Mouse (Mus musculus) kidney, postnatal 10 days (tissue): ENCODE data around the gene Chchd2.

Experiments
- DNase-seq: peaks from one replicate; pipeline ENCODE4 v3.0.0; 2021; ENCODE audit warnings: mixed read lengths

Chchd2 gene

DNA sequence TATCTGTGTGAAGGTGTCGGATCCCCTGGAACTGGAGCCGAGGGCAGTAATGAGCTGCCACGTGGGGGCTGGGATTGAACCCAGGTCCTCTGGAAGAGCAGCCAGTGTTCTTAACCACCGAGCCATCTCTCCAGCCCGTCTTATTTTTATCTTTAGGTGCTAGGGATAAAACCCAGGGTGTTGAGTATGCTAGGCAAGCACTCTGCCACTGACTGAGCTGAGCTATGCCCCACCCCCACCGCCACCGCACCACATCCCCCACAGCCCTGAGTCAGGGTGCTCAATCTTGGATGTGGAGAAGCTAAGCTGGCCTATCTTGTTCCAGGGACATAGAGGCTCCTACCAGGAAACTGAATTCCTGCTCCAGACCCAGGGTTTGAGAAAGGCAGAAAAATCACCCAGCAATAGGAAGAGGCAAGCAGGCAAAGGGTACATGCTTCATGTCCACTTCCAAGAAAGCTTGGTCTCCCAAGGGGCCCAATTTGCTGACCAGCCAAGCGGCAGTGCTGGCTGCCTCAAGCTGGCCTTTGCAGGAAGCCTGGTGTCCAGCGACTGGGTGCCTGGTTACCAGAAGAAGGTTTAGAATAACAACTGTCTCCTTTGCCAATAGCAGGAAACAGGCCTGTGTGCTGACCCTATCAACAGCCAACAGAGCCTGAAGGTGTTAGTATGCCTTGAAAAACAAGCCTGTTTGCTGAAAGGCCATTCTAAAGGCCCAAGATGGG is 9.4 kb downstream of the Chchd2 start:
- peak; percentile 24 for DNase-seq

DNA sequence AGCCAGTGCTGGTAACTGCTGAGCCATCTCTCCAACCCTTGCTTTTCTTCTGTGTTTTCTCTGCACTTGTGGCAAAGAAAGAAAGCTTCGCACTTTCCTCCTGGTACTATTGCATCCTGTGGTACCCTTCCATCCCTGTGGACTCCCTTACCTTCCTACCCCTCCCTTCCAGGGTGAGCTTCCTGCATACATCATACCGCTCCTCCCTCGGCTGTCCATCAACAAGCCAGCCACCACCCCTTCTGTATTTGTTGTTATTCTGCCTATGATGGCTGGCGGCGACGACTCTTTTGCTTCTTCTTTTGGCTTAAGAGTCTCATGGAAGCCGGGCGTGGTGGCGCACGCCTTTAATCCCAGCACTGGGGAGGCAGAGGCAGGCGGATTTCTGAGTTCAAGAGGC is 12.2 kb downstream of the Chchd2 start:
- no peak for DNase-seq

DNA sequence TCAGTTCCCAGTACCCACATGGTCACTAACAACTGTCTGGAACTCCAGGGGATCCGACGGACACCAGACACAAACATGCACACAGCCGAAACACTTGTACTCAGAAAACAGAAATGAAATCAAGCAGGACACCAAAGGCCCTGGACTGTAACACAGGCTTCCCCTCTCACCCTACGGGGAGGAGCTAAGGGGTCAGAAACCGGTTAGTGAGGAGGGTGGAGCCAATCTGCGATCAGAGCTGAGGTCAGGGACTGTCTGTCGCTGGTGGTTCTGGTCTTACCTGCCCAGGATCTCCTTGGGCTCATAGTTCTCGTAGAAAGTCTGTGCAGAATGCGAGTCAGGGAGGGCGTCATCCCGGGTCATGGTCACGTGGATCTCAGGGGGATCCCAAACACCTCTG is 13.3 kb downstream of the Chchd2 start:
- no peak for DNase-seq

DNA sequence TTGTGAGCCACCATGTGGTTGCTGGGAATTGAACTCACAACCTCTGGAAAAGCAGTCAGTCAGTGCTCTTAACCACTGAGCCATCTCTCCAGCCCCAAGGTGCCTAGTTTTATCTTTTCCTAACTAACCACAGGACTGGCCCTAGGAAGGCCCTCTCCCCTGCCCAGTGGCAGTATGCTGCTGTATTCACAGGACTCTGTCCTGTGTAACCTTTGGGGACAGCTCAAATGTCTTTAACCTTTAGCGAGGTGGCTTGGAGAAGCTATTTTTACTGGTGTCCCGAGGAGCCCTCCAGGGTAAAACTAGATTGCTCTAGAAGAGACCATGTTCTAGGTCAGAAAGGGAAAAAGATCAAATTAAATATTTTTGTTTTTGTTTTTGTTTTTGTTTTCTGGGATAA is 16.0 kb downstream of the Chchd2 start:
- no peak for DNase-seq

DNA sequence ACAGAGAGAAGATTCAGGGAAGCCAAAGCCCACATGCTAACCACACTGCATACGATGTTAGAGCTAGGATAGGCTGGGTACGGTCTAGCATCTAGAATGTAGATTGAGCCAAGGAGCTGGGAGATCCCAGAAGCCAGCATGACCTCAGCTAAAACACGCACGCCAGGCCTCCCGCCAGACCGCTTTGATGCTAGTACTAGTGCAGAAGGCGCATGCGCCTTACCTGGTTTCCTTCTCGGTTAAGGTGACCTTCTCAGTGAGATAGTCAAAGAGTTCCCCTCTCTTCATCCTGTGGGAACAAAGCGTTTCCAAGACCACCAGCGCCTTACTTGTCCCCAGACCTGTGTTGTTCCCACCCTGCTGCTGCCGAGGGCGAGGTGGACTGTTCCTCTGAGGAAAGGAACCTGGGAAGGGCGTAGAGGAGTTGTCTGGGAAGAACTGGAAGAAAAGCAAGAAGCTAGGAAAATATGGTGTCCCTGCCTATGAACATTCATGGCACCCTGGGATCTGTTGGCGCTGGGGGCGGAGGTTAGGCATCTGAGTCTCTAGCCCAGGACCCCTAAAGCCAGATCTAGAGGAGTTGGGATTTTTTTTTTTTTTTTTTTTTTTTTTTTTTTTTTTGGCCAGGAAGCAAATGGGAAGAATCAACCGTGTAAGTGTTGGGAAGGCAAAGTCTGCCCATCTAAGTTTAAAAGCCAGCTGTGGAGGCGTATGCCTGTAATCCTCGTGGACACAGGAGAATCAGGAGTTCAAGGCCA is 17.9 kb downstream of the Chchd2 start:
- DNase-seq: no peak

DNA sequence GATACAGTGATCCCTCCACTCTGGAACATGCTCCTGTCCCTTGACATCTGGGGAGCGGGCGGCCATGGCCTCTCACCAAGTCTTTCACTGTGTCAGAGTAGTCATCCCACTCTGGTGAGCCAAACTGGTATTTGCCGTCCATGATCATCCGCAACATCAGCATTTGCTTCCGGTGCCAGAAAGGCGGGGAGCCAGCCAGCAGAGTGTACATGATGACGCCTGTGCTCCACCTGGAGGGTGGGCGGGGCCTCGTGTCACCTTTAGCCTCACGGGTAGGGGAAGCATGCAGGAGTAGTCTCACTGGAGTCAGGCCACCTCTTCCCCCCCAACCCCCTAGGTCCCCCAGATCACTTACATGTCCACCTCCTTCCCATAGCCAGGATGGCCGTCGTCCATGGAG is 21.4 kb downstream of the Chchd2 start:
- DNase-seq: no peak

DNA sequence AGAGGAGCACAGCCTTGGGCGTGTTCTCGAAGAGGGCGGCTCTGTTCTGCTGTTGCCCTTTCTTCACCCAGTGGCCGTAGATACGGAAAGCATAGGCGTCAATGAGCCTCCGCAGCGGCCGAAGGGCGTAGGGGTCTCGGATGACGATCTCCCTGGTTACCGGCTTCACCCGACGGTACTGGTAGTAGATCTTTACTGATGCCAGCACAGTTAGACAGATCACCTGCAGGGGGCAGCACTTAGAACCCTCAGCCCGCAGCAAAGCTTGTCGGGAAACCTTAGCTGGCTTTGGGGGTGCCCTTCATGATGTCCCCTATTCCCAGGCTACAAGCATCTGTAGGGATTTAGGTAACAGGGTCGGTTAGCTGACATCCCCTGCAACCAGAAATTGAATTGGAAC is 22.8 kb downstream of the Chchd2 start:
- DNase-seq: peak; percentile 66

DNA sequence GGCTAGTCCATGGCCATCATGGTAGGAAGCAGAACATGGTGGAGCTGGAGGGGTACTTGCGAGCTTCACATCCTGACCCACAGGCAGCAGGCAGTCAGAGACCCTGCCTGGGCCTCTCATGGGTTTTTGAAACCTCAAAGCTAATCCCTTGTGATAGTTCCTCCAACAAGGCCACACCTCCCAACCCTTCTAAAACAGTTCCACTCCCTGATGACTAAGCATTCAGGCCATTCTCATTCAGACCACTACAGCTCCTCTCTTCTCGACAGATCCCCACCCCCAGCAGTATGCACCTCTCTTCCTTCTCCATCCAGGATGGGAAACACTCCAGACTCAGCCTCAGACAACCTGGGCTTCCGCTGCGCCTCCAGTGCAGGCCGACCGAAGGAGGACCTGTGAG is 24.9 kb downstream of the Chchd2 start:
- no peak for DNase-seq

DNA sequence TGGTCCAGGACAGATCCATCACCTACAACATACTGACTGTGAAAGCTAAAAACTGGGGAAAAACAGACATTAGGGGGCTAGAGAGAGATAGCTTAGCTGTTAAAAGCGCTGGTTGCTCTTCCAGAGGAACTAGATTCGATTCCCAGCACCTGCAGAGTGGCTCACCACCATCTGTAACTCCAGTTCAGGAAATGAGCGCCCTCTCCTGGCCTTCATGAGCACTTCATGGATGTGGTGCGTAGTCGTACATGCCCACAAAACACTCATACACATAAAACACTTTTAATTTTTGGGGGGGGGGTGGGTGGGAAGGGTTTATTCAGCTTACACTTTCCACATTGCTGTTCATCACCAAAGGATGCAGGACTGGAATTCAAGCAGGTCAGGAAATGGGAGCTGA is 30.9 kb downstream of the Chchd2 start:
- DNase-seq: no peak

DNA sequence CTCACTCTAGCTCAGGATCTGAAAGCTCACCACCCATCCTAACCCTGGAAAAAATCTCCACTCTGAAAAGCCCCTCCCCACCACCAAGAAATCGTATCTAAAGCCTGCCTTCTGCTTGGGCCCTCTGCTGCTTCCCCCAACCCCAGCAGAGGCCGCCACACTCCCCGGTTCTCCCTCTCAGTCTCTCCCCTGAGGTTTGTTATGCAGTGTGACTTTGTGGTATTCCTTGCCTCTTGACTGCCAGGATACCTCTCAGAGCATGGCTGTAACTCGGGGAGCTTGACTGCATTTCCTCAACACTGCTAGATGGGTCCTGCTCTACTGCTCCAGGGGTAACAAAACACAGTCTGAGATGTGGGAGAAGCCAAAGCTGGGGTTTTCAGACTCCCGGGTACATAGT is 32.1 kb downstream of the Chchd2 start:
- no peak for DNase-seq

DNA sequence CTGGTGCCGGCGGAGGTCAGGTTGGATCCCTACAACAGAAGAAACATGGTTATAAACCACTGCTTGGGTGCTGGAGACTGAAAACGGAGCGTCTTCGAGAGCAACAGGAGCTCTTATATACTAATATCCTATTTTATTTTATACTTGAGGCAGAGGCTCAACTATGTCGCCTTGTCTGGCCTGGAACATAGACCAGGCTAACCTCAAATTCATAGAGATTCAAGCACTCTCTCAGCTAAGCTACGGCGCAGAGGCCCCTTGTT is 39.8 kb downstream of the Chchd2 start:
- DNase-seq: no peak

DNA sequence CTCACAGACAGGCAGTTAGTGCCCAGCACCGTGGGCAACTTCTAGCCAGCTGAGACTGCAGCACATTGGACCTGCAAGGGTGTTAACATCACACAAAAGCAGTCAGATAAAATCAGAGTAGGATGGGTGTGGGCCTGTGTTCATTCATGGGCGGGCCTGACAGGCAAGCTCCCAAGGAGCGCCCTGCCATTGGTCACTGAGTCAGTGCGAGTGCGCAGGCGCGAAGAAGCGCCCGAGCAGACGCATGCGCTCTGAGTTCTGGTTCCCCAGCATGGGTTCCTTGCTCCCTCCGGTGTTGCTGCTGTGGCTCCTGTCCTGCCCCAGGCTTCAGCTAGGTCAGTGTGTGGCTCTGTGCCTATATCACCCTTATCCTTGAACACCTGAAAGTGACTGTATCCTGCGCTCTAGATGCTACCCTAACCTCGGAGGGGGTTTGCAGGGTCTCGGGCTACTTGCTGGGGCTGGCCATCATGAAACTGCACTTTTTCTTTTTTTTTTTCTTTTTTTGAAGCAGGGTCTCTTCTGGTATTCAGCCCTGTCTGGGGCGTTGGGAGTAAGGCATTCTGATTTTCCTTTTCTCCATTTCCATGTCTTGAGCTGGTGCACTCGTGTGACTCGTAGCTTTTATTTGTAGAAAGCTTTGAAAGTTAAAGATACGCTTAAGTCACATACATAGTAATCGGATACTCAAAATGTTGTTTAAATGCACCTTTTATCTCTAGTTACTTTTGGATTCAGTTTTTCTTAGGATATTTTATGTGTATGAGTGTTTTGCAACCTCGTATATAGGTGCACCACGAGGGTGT is 40.3 kb downstream of the Chchd2 start, which contains the start of gene Sumf2:
TSS of gene Sumf2 (plus strand) at position 235 of the 806 bp plus-strand sequence.
- DNase-seq: peak; percentile 97

DNA sequence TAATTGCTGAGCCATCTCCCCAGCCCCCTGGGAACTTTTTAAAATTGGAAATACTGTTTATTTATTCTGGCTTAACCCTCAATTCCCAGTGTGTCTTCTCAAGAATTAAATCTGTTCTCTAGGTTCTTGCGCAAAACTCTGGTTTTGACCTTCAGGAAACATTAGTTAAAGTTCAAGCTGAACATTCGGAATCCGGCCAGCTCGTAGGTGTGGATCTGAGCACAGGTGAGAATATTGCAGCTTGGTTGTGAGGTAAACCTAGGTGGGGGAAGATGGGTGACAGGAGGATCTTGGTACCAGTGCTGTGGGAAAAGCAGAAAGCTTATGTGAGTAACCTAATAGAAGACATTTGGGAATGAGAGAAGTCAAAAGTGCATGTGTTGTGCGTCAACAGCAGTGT is 42.4 kb downstream of the Chchd2 start:
- no peak for DNase-seq
